Comparison of ENCODE assay signal across 10 mouse cellular contexts in the genomic region with DNA sequence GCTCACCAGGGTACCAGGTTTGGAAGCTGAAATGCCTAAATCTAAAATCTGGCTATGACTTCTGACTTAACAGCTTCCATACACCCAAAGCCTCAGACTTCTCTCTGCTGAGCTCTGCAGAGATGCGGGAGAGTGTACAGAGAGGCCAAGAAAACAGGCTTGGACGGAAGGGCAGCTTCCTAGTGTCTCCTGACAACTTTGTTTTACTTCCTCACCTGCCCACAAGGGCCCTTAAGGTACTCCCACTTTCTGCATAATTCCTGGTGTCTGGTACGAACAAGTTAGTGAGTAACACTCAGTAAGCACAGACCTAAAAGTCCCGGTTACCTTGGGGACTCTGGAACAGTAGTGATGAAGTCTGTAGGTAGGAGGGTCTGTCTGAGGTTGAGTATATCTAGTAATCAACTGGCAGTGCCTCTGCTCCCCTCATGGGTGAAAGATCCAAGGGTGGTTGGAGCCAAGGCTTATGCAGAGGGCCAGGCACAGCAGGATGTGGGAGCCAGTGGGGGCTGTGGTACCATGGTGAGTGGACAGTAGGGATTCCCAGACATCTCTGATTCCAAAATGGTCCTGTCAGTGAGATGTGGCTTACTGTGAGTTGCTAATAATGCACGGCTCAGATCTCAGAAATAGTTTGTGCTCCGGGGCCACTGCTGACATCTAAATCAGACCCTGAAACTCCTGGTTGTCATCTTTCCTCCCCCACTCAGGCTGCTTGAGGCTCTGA. TPM values are rescaled to one million over a fixed set of nuclear protein-coding genes. Genes with fewer than 3 reads are reported as not detected.
DNase-seq lines count a peak whose midpoint lies in the region; ATAC-seq lines count a peak whose summit lies in the region.
"Had no signal": no experiment of that assay in that cellular context is flagged by ENCODE, and none has a peak within 500 bp of the region (broad histone marks: within the 10 kb centered on the region; RNA-seq: fewer than 3 reads in every experiment).

No protein-coding gene starts in this region.

- peak overlapping the region; percentile 80 for H3K4me2 ChIP-seq in heart, embryonic 13.5 days
- peak overlapping the region; percentile 85 for H3K4me2 ChIP-seq in neural tube, embryonic 13.5 days
- no peak overlapping the region for H3K4me2 ChIP-seq in neural tube, embryonic 15.5 days
- peak overlapping the region; percentile 77 for H3K4me2 ChIP-seq in stomach, embryonic 16.5 days (ENCODE audit: low read depth, low read length)

- WGBS in heart, embryonic 13.5 days: 62% methylated on average over 6 of the region's 6 CpGs
- 81% methylated on average over 6 of the region's 6 CpGs for WGBS in neural tube, embryonic 13.5 days
- 78% methylated on average over 6 of the region's 6 CpGs for whole genome bisulfite sequencing in neural tube, embryonic 15.5 days
- 77% methylated on average over 6 of the region's 6 CpGs for WGBS in limb, embryonic 10.5 days
- 62% methylated on average over 6 of the region's 6 CpGs for WGBS in stomach, embryonic 16.5 days

- no peaks in the 10 kb centered on the region for H3K9me3 ChIP-seq in heart, embryonic 13.5 days
- no peaks in the 10 kb centered on the region for H3K9me3 ChIP-seq in neural tube, embryonic 13.5 days
- H3K9me3 ChIP-seq in neural tube, embryonic 15.5 days (replicated peaks): no peaks in the 10 kb centered on the region
- no peaks in the 10 kb centered on the region for H3K9me3 ChIP-seq in limb, embryonic 10.5 days (replicated peaks)
- H3K9me3 ChIP-seq in stomach, embryonic 16.5 days (replicated peaks; ENCODE audit: control insufficient read depth, low read length): no peaks in the 10 kb centered on the region

- peak overlapping the region; percentile 92 for H3K27ac ChIP-seq in heart, embryonic 13.5 days (replicated peaks)
- H3K27ac ChIP-seq in neural tube, embryonic 13.5 days (replicated peaks): no peak overlapping the region
- no peak overlapping the region for H3K27ac ChIP-seq in neural tube, embryonic 15.5 days (replicated peaks)
- H3K27ac ChIP-seq in limb, embryonic 10.5 days: peak overlapping the region; percentile 97
- peak overlapping the region; percentile 94 for H3K27ac ChIP-seq in stomach, embryonic 16.5 days (ENCODE audit: low read length)

- peaks cover 24% of the 10 kb centered on the region for H3K36me3 ChIP-seq in heart, embryonic 13.5 days
- H3K36me3 ChIP-seq in neural tube, embryonic 13.5 days: peaks cover 7% of the 10 kb centered on the region; the same call in 1 of the 2 replicates
- H3K36me3 ChIP-seq in neural tube, embryonic 15.5 days: 0 out of 2 replicates have a peak, but pooled peaks cover 5% of the 10 kb centered on the region
- peaks cover 21% of the 10 kb centered on the region for H3K36me3 ChIP-seq in limb, embryonic 10.5 days
- H3K36me3 ChIP-seq in stomach, embryonic 16.5 days (ENCODE audit: control insufficient read depth, insufficient read depth, low read length): no peaks in the 10 kb centered on the region

- intact Hi-C loops in heart, postnatal 25 days (cut with DNase I): no loop called here

- H3K9ac ChIP-seq in heart, embryonic 13.5 days: peak overlapping the region; percentile 89; the same call in 1 of the 2 replicates
- H3K9ac ChIP-seq in neural tube, embryonic 13.5 days: no peak overlapping the region
- H3K9ac ChIP-seq in neural tube, embryonic 15.5 days (replicated peaks): no peak overlapping the region
- H3K9ac ChIP-seq in stomach, embryonic 16.5 days (ENCODE audit: low read length): peak overlapping the region; percentile 92; the same call in 1 of the 2 replicates

- H3K4me3 ChIP-seq in heart, embryonic 13.5 days: no peak overlapping the region
- H3K4me3 ChIP-seq in neural tube, embryonic 13.5 days: no peak overlapping the region
- no peak overlapping the region for H3K4me3 ChIP-seq in neural tube, embryonic 15.5 days (replicated peaks)
- no peak overlapping the region for H3K4me3 ChIP-seq in limb, embryonic 10.5 days
- H3K4me3 ChIP-seq in stomach, embryonic 16.5 days (replicated peaks; ENCODE audit: low read length): no peak overlapping the region

- no peak for DNase-seq in heart, postnatal 25 days (ENCODE audit: low spot score)
- peak; percentile 26 for DNase-seq in limb, embryonic 10.5 days (ENCODE audit: low spot score)
- DNase-seq in gastrocnemius, adult 8-10 months (ENCODE audit: low spot score in 2 of 2): no peak

- H3K27me3 ChIP-seq in heart, embryonic 13.5 days (replicated peaks): no peaks in the 10 kb centered on the region
- no peaks in the 10 kb centered on the region for H3K27me3 ChIP-seq in neural tube, embryonic 13.5 days
- no peaks in the 10 kb centered on the region for H3K27me3 ChIP-seq in neural tube, embryonic 15.5 days (replicated peaks)
- no peaks in the 10 kb centered on the region for H3K27me3 ChIP-seq in limb, embryonic 10.5 days (ENCODE audit: low read depth, poor library complexity, severe bottlenecking)
- no peaks in the 10 kb centered on the region for H3K27me3 ChIP-seq in stomach, embryonic 16.5 days (ENCODE audit: control insufficient read depth, insufficient read depth, low read length)

- no peak for ATAC-seq in heart, embryonic 13.5 days (ENCODE audit: extremely low read depth, insufficient number of reproducible peaks, low FRiP score, low TSS enrichment)
- no peak for ATAC-seq in neural tube, embryonic 13.5 days (ENCODE audit: low read depth)
- ATAC-seq in neural tube, embryonic 15.5 days (ENCODE audit: low FRiP score): no peak
- ATAC-seq in stomach, embryonic 16.5 days (ENCODE audit: insufficient read depth, low FRiP score): no peak
- no peak for ATAC-seq in megakaryocyte-erythroid progenitor cell, adult 5-6 weeks (replicated peaks; ENCODE audit: low FRiP score, low TSS enrichment, poor library complexity, severe bottlenecking)

- peaks cover 82% of the 10 kb centered on the region for H3K4me1 ChIP-seq in heart, embryonic 13.5 days
- peaks cover 53% of the 10 kb centered on the region for H3K4me1 ChIP-seq in neural tube, embryonic 13.5 days (replicated peaks)
- peaks cover 59% of the 10 kb centered on the region for H3K4me1 ChIP-seq in neural tube, embryonic 15.5 days
- H3K4me1 ChIP-seq in limb, embryonic 10.5 days: peaks cover 63% of the 10 kb centered on the region
- peaks cover 59% of the 10 kb centered on the region for H3K4me1 ChIP-seq in stomach, embryonic 16.5 days (ENCODE audit: control insufficient read depth, insufficient read depth, low read length)

RNA-seq across cellular contexts. Expression of gene Mgat1, which starts 5.1 kb away (rescaled TPM):
- polyA plus RNA-seq in heart, embryonic 13.5 days (2015; fragmentation: Nextera tagmentation; extraction: Ambion mirVana): 44.2 and 44.9 TPM in 2 replicates
- total RNA-seq in heart, postnatal 25 days (2021): 10 to 100 TPM; 49.1 to 64.1 TPM
- 28.8 and 32.4 TPM in 2 replicates for polyA plus RNA-seq in neural tube, embryonic 13.5 days (2015; fragmentation: Nextera tagmentation; extraction: Ambion mirVana)
- polyA plus RNA-seq in neural tube, embryonic 15.5 days (2015; fragmentation: Nextera tagmentation; extraction: Ambion mirVana): 34.0 and 46.2 TPM in 2 replicates
- 40.0 and 46.0 TPM in 2 replicates for polyA plus RNA-seq in limb, embryonic 10.5 days (2016; fragmentation: Nextera tagmentation; extraction: Ambion mirVana)
- polyA plus RNA-seq in stomach, embryonic 16.5 days (2015; fragmentation: Nextera tagmentation; extraction: Ambion mirVana): 65.9 and 70.1 TPM in 2 replicates
- 47.4 and 53.5 TPM in 2 replicates for total RNA-seq in megakaryocyte-erythroid progenitor cell, adult 5-6 weeks (2014; fragmentation: Nextera tagmentation)
- 28.1 and 34.2 TPM in 2 replicates for total RNA-seq in megakaryocyte-erythroid progenitor cell, adult 5-6 weeks (2017)
- 10 to 100 TPM; 39.4 to 56.8 (median 48.4) TPM for total RNA-seq in gastrocnemius, adult 8-10 months (2022)

RNA-seq across cellular contexts. Expression of gene Olfr1393, which starts 29.0 kb away (rescaled TPM):
- polyA plus RNA-seq in heart, embryonic 13.5 days (2015; fragmentation: Nextera tagmentation; extraction: Ambion mirVana): 0.16 TPM in 1 of 2 replicates, not detected in the other
- total RNA-seq in heart, postnatal 25 days (2021): under 1 TPM; 0.10 to 0.11 TPM
- polyA plus RNA-seq in neural tube, embryonic 13.5 days (2015; fragmentation: Nextera tagmentation; extraction: Ambion mirVana): not detected in 2 replicates
- not detected in 2 replicates for polyA plus RNA-seq in neural tube, embryonic 15.5 days (2015; fragmentation: Nextera tagmentation; extraction: Ambion mirVana)
- polyA plus RNA-seq in limb, embryonic 10.5 days (2016; fragmentation: Nextera tagmentation; extraction: Ambion mirVana): not detected in 2 replicates
- 0.10 TPM in 1 of 2 replicates, not detected in the other for polyA plus RNA-seq in stomach, embryonic 16.5 days (2015; fragmentation: Nextera tagmentation; extraction: Ambion mirVana)
- not detected in 2 replicates for total RNA-seq in megakaryocyte-erythroid progenitor cell, adult 5-6 weeks (2014; fragmentation: Nextera tagmentation)
- not detected in 2 replicates for total RNA-seq in megakaryocyte-erythroid progenitor cell, adult 5-6 weeks (2017)
- total RNA-seq in gastrocnemius, adult 8-10 months (2022): not detected
- total RNA-seq: adrenal gland, postnatal 14 days; ES-E14 had no signal

RNA-seq across cellular contexts. Expression of gene Olfr1392, which starts 35.9 kb away (rescaled TPM):
- not detected in 2 replicates for polyA plus RNA-seq in heart, embryonic 13.5 days (2015; fragmentation: Nextera tagmentation; extraction: Ambion mirVana)
- total RNA-seq in heart, postnatal 25 days (2021): not detected
- not detected in 2 replicates for polyA plus RNA-seq in neural tube, embryonic 13.5 days (2015; fragmentation: Nextera tagmentation; extraction: Ambion mirVana)
- not detected in 2 replicates for polyA plus RNA-seq in neural tube, embryonic 15.5 days (2015; fragmentation: Nextera tagmentation; extraction: Ambion mirVana)
- not detected in 2 replicates for polyA plus RNA-seq in limb, embryonic 10.5 days (2016; fragmentation: Nextera tagmentation; extraction: Ambion mirVana)
- polyA plus RNA-seq in stomach, embryonic 16.5 days (2015; fragmentation: Nextera tagmentation; extraction: Ambion mirVana): 0.08 TPM in 1 of 2 replicates, not detected in the other
- total RNA-seq in megakaryocyte-erythroid progenitor cell, adult 5-6 weeks (2014; fragmentation: Nextera tagmentation): not detected in 2 replicates
- not detected in 2 replicates for total RNA-seq in megakaryocyte-erythroid progenitor cell, adult 5-6 weeks (2017)
- not detected for total RNA-seq in gastrocnemius, adult 8-10 months (2022)
- total RNA-seq: adrenal gland, postnatal 14 days; ES-E14 had no signal

RNA-seq across cellular contexts. Expression of gene Zfp62, which starts 46.0 kb away (rescaled TPM):
- polyA plus RNA-seq in heart, embryonic 13.5 days (2015; fragmentation: Nextera tagmentation; extraction: Ambion mirVana): 24.9 and 26.3 TPM in 2 replicates
- total RNA-seq in heart, postnatal 25 days (2021): 10 to 100 TPM; 21.5 to 29.6 TPM
- 44.5 and 50.0 TPM in 2 replicates for polyA plus RNA-seq in neural tube, embryonic 13.5 days (2015; fragmentation: Nextera tagmentation; extraction: Ambion mirVana)
- 33.6 and 38.2 TPM in 2 replicates for polyA plus RNA-seq in neural tube, embryonic 15.5 days (2015; fragmentation: Nextera tagmentation; extraction: Ambion mirVana)
- 34.6 and 48.3 TPM in 2 replicates for polyA plus RNA-seq in limb, embryonic 10.5 days (2016; fragmentation: Nextera tagmentation; extraction: Ambion mirVana)
- 30.3 and 32.9 TPM in 2 replicates for polyA plus RNA-seq in stomach, embryonic 16.5 days (2015; fragmentation: Nextera tagmentation; extraction: Ambion mirVana)
- 56.5 and 67.6 TPM in 2 replicates for total RNA-seq in megakaryocyte-erythroid progenitor cell, adult 5-6 weeks (2014; fragmentation: Nextera tagmentation)
- 102 and 160 TPM in 2 replicates for total RNA-seq in megakaryocyte-erythroid progenitor cell, adult 5-6 weeks (2017)
- 10 to 100 TPM; 24.4 to 29.9 (median 26.0) TPM for total RNA-seq in gastrocnemius, adult 8-10 months (2022)

RNA-seq across cellular contexts. Expression of gene Olfr10, which starts 55.4 kb away (rescaled TPM):
- not detected in 2 replicates for polyA plus RNA-seq in heart, embryonic 13.5 days (2015; fragmentation: Nextera tagmentation; extraction: Ambion mirVana)
- total RNA-seq in heart, postnatal 25 days (2021): not detected
- not detected in 2 replicates for polyA plus RNA-seq in neural tube, embryonic 13.5 days (2015; fragmentation: Nextera tagmentation; extraction: Ambion mirVana)
- not detected in 2 replicates for polyA plus RNA-seq in neural tube, embryonic 15.5 days (2015; fragmentation: Nextera tagmentation; extraction: Ambion mirVana)
- polyA plus RNA-seq in limb, embryonic 10.5 days (2016; fragmentation: Nextera tagmentation; extraction: Ambion mirVana): not detected in 2 replicates
- not detected in 2 replicates for polyA plus RNA-seq in stomach, embryonic 16.5 days (2015; fragmentation: Nextera tagmentation; extraction: Ambion mirVana)
- not detected in 2 replicates for total RNA-seq in megakaryocyte-erythroid progenitor cell, adult 5-6 weeks (2014; fragmentation: Nextera tagmentation)
- total RNA-seq in megakaryocyte-erythroid progenitor cell, adult 5-6 weeks (2017): not detected in 2 replicates
- not detected for total RNA-seq in gastrocnemius, adult 8-10 months (2022)
- total RNA-seq: adrenal gland, postnatal 14 days; ES-E14 had no signal

Comparison
In these comparisons a context has a peak if more than half of its experiments do, and no peak if none do; other contexts are left out.
1. H3K27ac ChIP-seq: peak in heart, embryonic 13.5 days (single experiment), limb, embryonic 10.5 days (single experiment) and stomach, embryonic 16.5 days (single experiment); none in neural tube, embryonic 13.5 days (single experiment) and neural tube, embryonic 15.5 days (single experiment).
2. H3K9ac ChIP-seq: peak in heart, embryonic 13.5 days (single experiment) and stomach, embryonic 16.5 days (single experiment); none in neural tube, embryonic 13.5 days (single experiment) and neural tube, embryonic 15.5 days (single experiment).